Mouse (Mus musculus) E14TG2a.4 (cell line): ENCODE results near the gene Yipf2.
"Not testable (repeated sequence)": the region's sequence is repeated elsewhere in the genome, so short reads cannot be mapped to it uniquely, and the experiment has no call there.

ENCODE experiments used
- CTCF ChIP-seq: conservative IDR thresholded peaks from 2 replicates; pipeline ENCODE4 v1.5.1; 2014; ENCODE audit warnings: low read length
- NANOG ChIP-seq: IDR thresholded peaks from 2 replicates; pipeline ENCODE4 v1.6.1; 2014; ENCODE audit warnings: borderline replicate concordance, low read length, mixed read lengths
- POU5F1 ChIP-seq: IDR thresholded peaks from 2 replicates; pipeline ENCODE4 v1.6.1; 2014; ENCODE audit warnings: low read length, borderline replicate concordance

DNA sequence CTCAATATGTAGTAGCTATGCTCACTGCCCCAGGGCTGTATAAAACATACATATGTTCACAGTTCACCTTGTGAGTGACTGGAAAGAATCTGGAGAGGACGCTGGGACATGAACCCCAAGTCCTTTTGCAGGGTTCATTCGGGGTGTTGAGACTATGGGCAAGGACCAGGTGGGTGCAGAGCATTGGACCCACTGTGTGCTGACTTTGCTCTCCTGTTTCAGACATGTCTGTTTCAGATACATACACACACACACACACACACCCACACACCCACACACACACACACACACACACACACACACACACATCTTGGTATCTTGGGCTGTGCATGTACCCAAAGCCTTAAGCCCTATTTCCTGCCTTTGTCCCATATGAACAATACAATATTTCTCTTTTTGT lies 50.6 kb downstream of the Yipf2 start:
- not testable (repeated sequence) for TF ChIP-seq CTCF, NANOG, POU5F1
